Mouse (Mus musculus): ENCODE measurements around the gene Ttc12. TPM values are rescaled to one million over a fixed set of nuclear protein-coding genes. Genes with fewer than 3 reads are reported as not detected.
A peak's percentile ranks its signal among the peaks of the same experiment; 100 is the strongest.

Ttc12 gene
- polyA plus RNA-seq, 1 experiment from 2014 or later = 0.47 TPM

- no peaks in the 10 kb centered on the region; the same call in 1 of the 2 replicates for H3K36me3 ChIP-seq (ENCODE audit: control insufficient read depth, insufficient read depth)
Observed at GRCm38 (mm10) chr9:49502245-49502644, 16.2 kb upstream of the Ttc12 start.

GRCm38 (mm10) chr9:49499878-49500277, 13.9 kb upstream of the Ttc12 start:
- Histone ChIP-seq H3K9me3 (ENCODE audit: control insufficient read depth) (no peaks in the 10 kb centered on the region), H3K4me1 (replicated peaks; ENCODE audit: control insufficient read depth, insufficient read depth, low read length) (no peaks in the 10 kb centered on the region), H3K4me3 (ENCODE audit: low read depth, low read length) (no peak overlapping the region), H3K36me3 (ENCODE audit: control insufficient read depth, insufficient read depth) (no peaks in the 10 kb centered on the region), H3K27ac (ENCODE audit: low read depth, low read length) (no peak overlapping the region), H3K9ac (ENCODE audit: low read depth, low read length) (no peak overlapping the region), H3K4me2 (replicated peaks; ENCODE audit: low read depth) (no peak overlapping the region), H3K27me3 (replicated peaks; ENCODE audit: control insufficient read depth, insufficient read depth, low read length) (no peaks in the 10 kb centered on the region)
- TF ChIP-seq CTCF (IDR thresholded peaks at IDR 0.05; ENCODE audit: low read depth) = no peak
- 88% methylated on average over 2 of the region's 2 CpGs for WGBS
- ATAC-seq = no peak

More at GRCm38 (mm10) chr9:49502245-49502644, 16.2 kb upstream of the Ttc12 start:
- Histone ChIP-seq H3K27me3 (replicated peaks; ENCODE audit: control insufficient read depth, insufficient read depth, low read length) (no peaks in the 10 kb centered on the region), H3K9me3 (ENCODE audit: control insufficient read depth) (no peaks in the 10 kb centered on the region), H3K9ac (ENCODE audit: low read depth, low read length) (no peak overlapping the region), H3K4me3 (ENCODE audit: low read depth, low read length) (no peak overlapping the region), H3K27ac (ENCODE audit: low read depth, low read length) (no peak overlapping the region), H3K4me1 (replicated peaks; ENCODE audit: control insufficient read depth, insufficient read depth, low read length) (no peaks in the 10 kb centered on the region), H3K4me2 (replicated peaks; ENCODE audit: low read depth) (no peak overlapping the region)
- ATAC-seq = no peak
- no peak for TF ChIP-seq CTCF (IDR thresholded peaks at IDR 0.05; ENCODE audit: low read depth)
- 88% methylated on average over 4 of the region's 4 CpGs for WGBS

GRCm38 (mm10) chr9:49493979-49494649, 8.1 kb upstream of the Ttc12 start:
- Histone ChIP-seq H3K9ac (ENCODE audit: low read depth, low read length) (no peak overlapping the region), H3K27ac (ENCODE audit: low read depth, low read length) (no peak overlapping the region), H3K27me3 (replicated peaks; ENCODE audit: control insufficient read depth, insufficient read depth, low read length) (no peaks in the 10 kb centered on the region), H3K36me3 (ENCODE audit: control insufficient read depth, insufficient read depth) (no peaks in the 10 kb centered on the region), H3K4me1 (replicated peaks; ENCODE audit: control insufficient read depth, insufficient read depth, low read length) (no peaks in the 10 kb centered on the region), H3K4me3 (ENCODE audit: low read depth, low read length) (no peak overlapping the region), H3K4me2 (replicated peaks; ENCODE audit: low read depth) (no peak overlapping the region), H3K9me3 (ENCODE audit: control insufficient read depth) (no peaks in the 10 kb centered on the region)
- WGBS = 2% methylated on average over 4 of the region's 4 CpGs
- peak; percentile 97 for TF ChIP-seq CTCF (IDR thresholded peaks at IDR 0.05; ENCODE audit: low read depth)
- 0 out of 2 replicates have a peak, but pooled peaks have one; percentile 13 for ATAC-seq

GRCm38 (mm10) chr9:49490609-49491008, 4.6 kb upstream of the Ttc12 start:
- 0 out of 2 replicates have a peak, but pooled peaks cover 2% of the 10 kb centered on the region for H3K27me3 ChIP-seq (replicated peaks; ENCODE audit: control insufficient read depth, insufficient read depth, low read length)
- no peaks in the 10 kb centered on the region for H3K9me3 ChIP-seq (ENCODE audit: control insufficient read depth)
- H3K4me1 ChIP-seq (replicated peaks; ENCODE audit: control insufficient read depth, insufficient read depth, low read length) = no peaks in the 10 kb centered on the region
- no peaks in the 10 kb centered on the region for H3K36me3 ChIP-seq (ENCODE audit: control insufficient read depth, insufficient read depth)
- no peak overlapping the region for H3K9ac ChIP-seq (ENCODE audit: low read depth, low read length)
- no peak for TF ChIP-seq CTCF (IDR thresholded peaks at IDR 0.05; ENCODE audit: low read depth)
- H3K4me3 ChIP-seq (ENCODE audit: low read depth, low read length) = no peak overlapping the region
- H3K4me2 ChIP-seq (replicated peaks; ENCODE audit: low read depth) = no peak overlapping the region
- WGBS = 79% methylated on average over 4 of the region's 4 CpGs
- no peak for ATAC-seq
- no peak overlapping the region for H3K27ac ChIP-seq (ENCODE audit: low read depth, low read length)

GRCm38 (mm10) chr9:49488912-49489895, 3.2 kb upstream of the Ttc12 start:
- Histone ChIP-seq H3K27me3 (replicated peaks; ENCODE audit: control insufficient read depth, insufficient read depth, low read length) (0 out of 2 replicates have a peak, but pooled peaks cover 2% of the 10 kb centered on the region), H3K4me2 (replicated peaks; ENCODE audit: low read depth) (peak overlapping the region; percentile 48), H3K9me3 (ENCODE audit: control insufficient read depth) (no peaks in the 10 kb centered on the region), H3K36me3 (ENCODE audit: control insufficient read depth, insufficient read depth) (no peaks in the 10 kb centered on the region), H3K4me1 (replicated peaks; ENCODE audit: control insufficient read depth, insufficient read depth, low read length) (no peaks in the 10 kb centered on the region), H3K9ac (ENCODE audit: low read depth, low read length) (no peak overlapping the region), H3K4me3 (ENCODE audit: low read depth, low read length) (no peak overlapping the region), H3K27ac (ENCODE audit: low read depth, low read length) (no peak overlapping the region)
- peak; percentile 100 for TF ChIP-seq CTCF (IDR thresholded peaks at IDR 0.05; ENCODE audit: low read depth)
- WGBS = 31% methylated on average over 16 of the region's 16 CpGs
- ATAC-seq = peak; percentile 48; the same call in 1 of the 2 replicates

GRCm38 (mm10) chr9:49488258-49488657, 2.2 kb upstream of the Ttc12 start:
- ATAC-seq = no peak
- 67% methylated on average over 7 of the region's 7 CpGs for WGBS
- no peaks in the 10 kb centered on the region for H3K4me1 ChIP-seq (replicated peaks; ENCODE audit: control insufficient read depth, insufficient read depth, low read length)

More at GRCm38 (mm10) chr9:49488258-49488657, 2.2 kb upstream of the Ttc12 start:
- Histone ChIP-seq H3K27ac (ENCODE audit: low read depth, low read length) (no peak overlapping the region), H3K4me3 (ENCODE audit: low read depth, low read length) (no peak overlapping the region), H3K27me3 (replicated peaks; ENCODE audit: control insufficient read depth, insufficient read depth, low read length) (0 out of 2 replicates have a peak, but pooled peaks cover 2% of the 10 kb centered on the region), H3K9me3 (ENCODE audit: control insufficient read depth) (no peaks in the 10 kb centered on the region), H3K9ac (ENCODE audit: low read depth, low read length) (no peak overlapping the region), H3K36me3 (ENCODE audit: control insufficient read depth, insufficient read depth) (no peaks in the 10 kb centered on the region), H3K4me2 (replicated peaks; ENCODE audit: low read depth) (no peak overlapping the region)
- no peak for TF ChIP-seq CTCF (IDR thresholded peaks at IDR 0.05; ENCODE audit: low read depth)

All from intestine, postnatal 0 days (tissue).